ENCODE assay signal across 28 mouse cellular contexts in the genomic region with DNA sequence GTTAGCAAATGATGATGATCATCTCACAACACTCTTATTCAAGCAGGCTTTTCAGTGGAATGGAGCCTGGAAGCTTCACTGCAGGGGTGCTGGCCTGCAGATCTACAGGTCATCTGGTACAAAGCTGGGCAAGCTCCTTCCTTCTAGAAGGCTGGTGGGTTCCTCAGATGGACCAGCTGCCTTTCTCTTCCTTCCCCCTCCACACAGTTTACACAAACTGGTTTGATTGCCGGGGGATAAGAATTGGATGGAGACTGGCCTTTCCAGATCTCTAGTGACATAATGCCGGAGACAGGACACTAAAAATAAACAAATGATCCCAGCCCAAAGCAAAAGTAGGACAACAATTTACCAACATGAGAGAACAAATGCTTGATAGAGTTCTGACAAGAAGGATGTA.
A peak's percentile ranks its signal among the peaks of the same experiment; 100 is the strongest.
DNase-seq lines count a peak whose midpoint lies in the region; ATAC-seq lines count a peak whose summit lies in the region.
"Had no signal": no experiment of that assay in that cellular context is flagged by ENCODE, and none has a peak within 500 bp of the region (broad histone marks: within the 10 kb centered on the region; RNA-seq: fewer than 3 reads in every experiment).

No protein-coding gene starts in this region.

- no peaks in the 10 kb centered on the region for H3K9me3 ChIP-seq in intestine, embryonic 15.5 days
- H3K9me3 ChIP-seq: embryonic facial prominence, embryonic 10.5 days; embryonic facial prominence, embryonic 15.5 days; forebrain, embryonic 13.5 days; heart, embryonic 13.5 days; limb, embryonic 15.5 days; liver, embryonic 13.5 days; midbrain, embryonic 13.5 days; neural tube, embryonic 12.5 days had no signal

- no peak overlapping the region for H3K4me2 ChIP-seq in intestine, embryonic 15.5 days (replicated peaks)
- H3K4me2 ChIP-seq: embryonic facial prominence, embryonic 15.5 days; forebrain, embryonic 13.5 days; heart, embryonic 13.5 days; hindbrain, embryonic 14.5 days; limb, embryonic 15.5 days; liver, embryonic 13.5 days; midbrain, embryonic 13.5 days; neural tube, embryonic 12.5 days had no signal

- H3K27me3 ChIP-seq in intestine, embryonic 15.5 days (replicated peaks): no peaks in the 10 kb centered on the region
- H3K27me3 ChIP-seq: embryonic facial prominence, embryonic 15.5 days; forebrain, embryonic 13.5 days; heart, embryonic 13.5 days; limb, embryonic 15.5 days; liver, embryonic 13.5 days; midbrain, embryonic 13.5 days; neural tube, embryonic 12.5 days; Patski had no signal

- ATAC-seq in intestine, embryonic 15.5 days: no peak
- ATAC-seq in erythroblast, adult 5-6 weeks (replicated peaks; ENCODE audit: low FRiP score, poor library complexity, severe bottlenecking): no peak
- ATAC-seq: forebrain, embryonic 13.5 days; inflammation-experienced regulatory T-cells, adult 6 months; midbrain, embryonic 13.5 days; Patski had no signal

- DNase-seq in brain, adult 2 months (ENCODE audit: low read depth, low spot score): peak; percentile 92
- peak; percentile 63 to 67 for DNase-seq in cerebellum, adult 18-20 months
- DNase-seq in cerebellum, postnatal 10 days: peak; percentile 14 to 18
- peak; percentile 4 for DNase-seq in lung, postnatal 14 days
- no peak for DNase-seq in natural killer cell, adult 2 months (ENCODE audit: low spot score in 2 of 2)
- DNase-seq: adrenal gland, postnatal 10 days; gastrocnemius, postnatal 10 days; heart, postnatal 10 days; kidney, adult 18-20 months; kidney, postnatal 4 days; liver, embryonic 13.5 days; right cerebral cortex, adult 18-20 months; spleen, adult 18-20 months; thymus, postnatal 4 days had no signal

- no peaks in the 10 kb centered on the region for H3K4me1 ChIP-seq in intestine, embryonic 15.5 days (replicated peaks)
- H3K4me1 ChIP-seq: embryonic facial prominence, embryonic 10.5 days; embryonic facial prominence, embryonic 15.5 days; forebrain, embryonic 13.5 days; heart, embryonic 13.5 days; limb, embryonic 15.5 days; liver, embryonic 13.5 days; midbrain, embryonic 13.5 days had no signal

- H3K9ac ChIP-seq in intestine, embryonic 15.5 days: no peak overlapping the region
- H3K9ac ChIP-seq: embryonic facial prominence, embryonic 15.5 days; forebrain, embryonic 13.5 days; heart, embryonic 13.5 days; hindbrain, embryonic 14.5 days; limb, embryonic 15.5 days; liver, embryonic 13.5 days; midbrain, embryonic 13.5 days; neural tube, embryonic 12.5 days had no signal

- no peak overlapping the region for H3K27ac ChIP-seq in intestine, embryonic 15.5 days
- H3K27ac ChIP-seq: embryonic facial prominence, embryonic 10.5 days; embryonic facial prominence, embryonic 15.5 days; forebrain, embryonic 13.5 days; heart, embryonic 13.5 days; hindbrain, embryonic 14.5 days; kidney, postnatal 0 days; limb, embryonic 15.5 days; liver, embryonic 13.5 days; macrophage; midbrain, embryonic 13.5 days; neural tube, embryonic 12.5 days had no signal

- H3K36me3 ChIP-seq in intestine, embryonic 15.5 days: no peaks in the 10 kb centered on the region
- H3K36me3 ChIP-seq: embryonic facial prominence, embryonic 10.5 days; embryonic facial prominence, embryonic 15.5 days; heart, embryonic 13.5 days; limb, embryonic 15.5 days; liver, embryonic 13.5 days; midbrain, embryonic 13.5 days; neural tube, embryonic 12.5 days had no signal

- no peak overlapping the region for H3K4me3 ChIP-seq in intestine, embryonic 15.5 days (replicated peaks)
- H3K4me3 ChIP-seq: embryonic facial prominence, embryonic 10.5 days; embryonic facial prominence, embryonic 15.5 days; forebrain, embryonic 13.5 days; heart, embryonic 13.5 days; limb, embryonic 15.5 days; liver, embryonic 13.5 days; midbrain, embryonic 13.5 days; neural tube, embryonic 12.5 days had no signal

- 54% methylated on average over 2 of the region's 2 CpGs for WGBS in intestine, embryonic 15.5 days

Comparison
In these comparisons a context has a peak if more than half of its experiments do, and no peak if none do; other contexts are left out.
1. DNase-seq: peak in brain, adult 2 months (single experiment), cerebellum, adult 18-20 months (2 of 2), cerebellum, postnatal 10 days (2 of 2) and lung, postnatal 14 days (single experiment); none in natural killer cell, adult 2 months (0 of 2).